Comparison of ENCODE assay signal across 8 mouse cellular contexts in the genomic region with DNA sequence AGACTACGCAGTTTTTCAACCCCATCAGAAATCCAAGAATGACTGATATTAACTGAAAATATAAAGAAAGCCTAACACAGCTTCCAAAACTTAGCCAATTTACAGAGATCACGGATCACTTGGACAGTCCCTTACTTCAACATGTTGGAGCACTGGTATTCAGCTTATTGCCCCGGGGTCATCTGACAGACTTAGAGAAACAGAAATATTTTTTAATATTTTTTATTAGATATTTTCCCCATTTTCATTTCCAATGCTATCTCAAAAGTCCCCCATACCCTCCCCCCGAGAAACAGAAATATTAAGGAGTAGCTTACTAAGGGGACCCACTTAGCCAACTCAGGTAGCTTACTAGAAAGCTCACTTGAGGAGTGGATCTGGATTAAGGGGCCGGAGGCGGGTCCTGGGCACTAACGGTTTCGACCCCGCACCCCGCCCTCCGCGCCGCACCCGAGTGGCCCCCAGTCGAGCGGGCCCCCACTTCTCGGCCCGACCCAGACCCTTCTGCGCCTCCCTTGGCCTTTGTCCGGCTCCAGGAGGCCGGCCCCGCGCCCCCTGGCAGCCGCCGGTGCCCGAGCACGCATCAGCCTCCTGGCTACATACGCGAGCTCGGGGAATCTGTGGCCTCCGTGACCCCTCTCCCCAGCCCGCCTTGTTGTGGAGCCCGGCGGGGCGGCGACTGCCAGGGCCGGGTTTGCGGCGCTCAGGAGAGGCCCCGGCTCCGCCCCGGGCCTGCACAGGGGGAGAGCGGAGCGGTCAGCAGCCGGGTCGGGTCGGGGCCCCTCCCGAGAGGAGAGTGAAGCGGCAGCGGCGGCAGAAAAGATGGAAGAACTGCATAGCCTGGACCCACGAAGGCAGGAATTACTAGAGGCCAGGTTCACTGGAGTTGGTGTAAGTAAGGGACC. TPM values are rescaled to one million over a fixed set of nuclear protein-coding genes. Genes with fewer than 3 reads are reported as not detected.
DNase-seq lines count a peak whose midpoint lies in the region; ATAC-seq lines count a peak whose summit lies in the region.
"Not testable (repeated sequence)": the region's sequence is repeated elsewhere in the genome, so short reads cannot be mapped to it uniquely, and the experiment has no call there.

No protein-coding gene starts in this region.

- not testable (repeated sequence) for H3K9me3 ChIP-seq in forebrain, embryonic 13.5 days (replicated peaks); kidney, embryonic 16.5 days (ENCODE audit: low read length); liver, embryonic 13.5 days (replicated peaks); midbrain, embryonic 14.5 days (ENCODE audit: control insufficient read depth, low read length); stomach, embryonic 16.5 days (replicated peaks; ENCODE audit: control insufficient read depth, low read length)

- H3K27me3 ChIP-seq in forebrain, embryonic 13.5 days; kidney, embryonic 16.5 days (ENCODE audit: insufficient read depth, low read length); liver, embryonic 13.5 days; midbrain, embryonic 14.5 days (ENCODE audit: control insufficient read depth, insufficient read depth, low read length); stomach, embryonic 16.5 days (ENCODE audit: control insufficient read depth, insufficient read depth, low read length): not testable (repeated sequence)

- intact Hi-C loops in heart, postnatal 10 days (cut with DNase I), result loop anchor here (2.0 to 10.0 kb wide), 2 partner anchors 36 to 402 kb away; partner anchors contain the start of gene Zfp933

- DNase-seq in R1 (ENCODE audit: low read depth, low spot score), result peak; percentile 66
- peak; percentile 49 to 50 for DNase-seq in cerebellum, postnatal 14 days
- peak; percentile 54 to 66 for DNase-seq in heart, postnatal 10 days
- not testable (repeated sequence) for DNase-seq in liver, embryonic 13.5 days
- peak; percentile 75 for DNase-seq in midbrain, embryonic 14.5 days

- H3K4me2 ChIP-seq in forebrain, embryonic 13.5 days, result peak overlapping the region; percentile 84
- H3K4me2 ChIP-seq in kidney, embryonic 16.5 days (replicated peaks; ENCODE audit: low read depth, low read length), result peak overlapping the region; percentile 90
- peak overlapping the region; percentile 85 for H3K4me2 ChIP-seq in liver, embryonic 13.5 days
- H3K4me2 ChIP-seq in midbrain, embryonic 14.5 days (ENCODE audit: low read length), result peak overlapping the region; percentile 86
- peak overlapping the region; percentile 96 for H3K4me2 ChIP-seq in stomach, embryonic 16.5 days (ENCODE audit: low read depth, low read length)

- H3K4me1 ChIP-seq in forebrain, embryonic 13.5 days; kidney, embryonic 16.5 days (ENCODE audit: insufficient read depth, low read length); midbrain, embryonic 14.5 days (ENCODE audit: control insufficient read depth, insufficient read depth, low read length); stomach, embryonic 16.5 days (ENCODE audit: control insufficient read depth, insufficient read depth, low read length): not testable (repeated sequence)
- peaks cover 11% of the 10 kb centered on the region; the same call in 1 of the 2 replicates for H3K4me1 ChIP-seq in liver, embryonic 13.5 days (replicated peaks)

- H3K9ac ChIP-seq in forebrain, embryonic 13.5 days, result peak overlapping the region; percentile 75
- H3K9ac ChIP-seq in kidney, embryonic 16.5 days (replicated peaks; ENCODE audit: low read length), result peak overlapping the region; percentile 92
- peak overlapping the region; percentile 81 for H3K9ac ChIP-seq in liver, embryonic 13.5 days
- peak overlapping the region; percentile 72 for H3K9ac ChIP-seq in midbrain, embryonic 14.5 days (replicated peaks; ENCODE audit: low read length)
- H3K9ac ChIP-seq in stomach, embryonic 16.5 days (ENCODE audit: low read length), result peak overlapping the region; percentile 86

- ATAC-seq in forebrain, embryonic 13.5 days, result peak; percentile 96
- ATAC-seq in kidney, embryonic 16.5 days (ENCODE audit: low FRiP score, low TSS enrichment), result peak; percentile 100
- ATAC-seq in liver, embryonic 13.5 days (ENCODE audit: low read depth), result peak; percentile 100
- ATAC-seq in midbrain, embryonic 14.5 days (ENCODE audit: low FRiP score, low TSS enrichment), result peak; percentile 95
- ATAC-seq in stomach, embryonic 16.5 days (ENCODE audit: insufficient read depth, low FRiP score), result peak; percentile 93

- peak overlapping the region; percentile 50 for H3K4me3 ChIP-seq in forebrain, embryonic 13.5 days
- peak overlapping the region; percentile 63 for H3K4me3 ChIP-seq in kidney, embryonic 16.5 days (ENCODE audit: low read length)
- peak overlapping the region; percentile 68 for H3K4me3 ChIP-seq in liver, embryonic 13.5 days (replicated peaks)
- H3K4me3 ChIP-seq in midbrain, embryonic 14.5 days (replicated peaks; ENCODE audit: low read depth, low read length), result peak overlapping the region; percentile 51
- peak overlapping the region; percentile 61 for H3K4me3 ChIP-seq in stomach, embryonic 16.5 days (replicated peaks; ENCODE audit: low read length)

- H3K36me3 ChIP-seq in forebrain, embryonic 13.5 days (ENCODE audit: poor library complexity, severe bottlenecking); kidney, embryonic 16.5 days (ENCODE audit: insufficient read depth, low read length); liver, embryonic 13.5 days; midbrain, embryonic 14.5 days (ENCODE audit: control insufficient read depth, insufficient read depth, low read length); stomach, embryonic 16.5 days (ENCODE audit: control insufficient read depth, insufficient read depth, low read length): not testable (repeated sequence)

- 9% methylated on average over 50 of the region's 52 CpGs for WGBS in forebrain, embryonic 13.5 days
- 7% methylated on average over 52 of the region's 52 CpGs for WGBS in kidney, embryonic 16.5 days
- 7% methylated on average over 52 of the region's 52 CpGs for WGBS in liver, embryonic 13.5 days (ENCODE audit: insufficient replicate concordance)
- WGBS in midbrain, embryonic 14.5 days, result 8% methylated on average over 52 of the region's 52 CpGs
- WGBS in stomach, embryonic 16.5 days, result 9% methylated on average over 52 of the region's 52 CpGs

- H3K27ac ChIP-seq in forebrain, embryonic 13.5 days, result not testable (repeated sequence)
- peak overlapping the region; percentile 34; the same call in 1 of the 2 replicates for H3K27ac ChIP-seq in kidney, embryonic 16.5 days (ENCODE audit: low read length)
- peak overlapping the region; percentile 55 for H3K27ac ChIP-seq in liver, embryonic 13.5 days
- peak overlapping the region; percentile 58; the same call in 1 of the 2 replicates for H3K27ac ChIP-seq in midbrain, embryonic 14.5 days (replicated peaks; ENCODE audit: low read depth, low read length)
- peak overlapping the region; percentile 49; the same call in 1 of the 2 replicates for H3K27ac ChIP-seq in stomach, embryonic 16.5 days (ENCODE audit: low read length)

RNA-seq across cellular contexts. Expression of gene Zfp982, which starts 49.3 kb away (rescaled TPM):
- polyA plus RNA-seq in forebrain, embryonic 13.5 days (2015; fragmentation: Nextera tagmentation; extraction: Ambion mirVana), result 1.5 and 2.8 TPM in 2 replicates
- 1 to 10 TPM; 8.4 to 9.3 TPM for total RNA-seq in heart, postnatal 10 days (2021)
- polyA plus RNA-seq in kidney, embryonic 16.5 days (2015; fragmentation: Nextera tagmentation; extraction: Ambion mirVana), result 6.6 and 6.9 TPM in 2 replicates
- 2.4 and 3.4 TPM in 2 replicates for polyA plus RNA-seq in liver, embryonic 13.5 days (2015; fragmentation: Nextera tagmentation; extraction: Ambion mirVana)
- polyA plus RNA-seq in midbrain, embryonic 14.5 days (2014; fragmentation: Nextera tagmentation; extraction: Ambion mirVana), result 5.3 and 6.5 TPM in 2 replicates
- 3.9 and 4.8 TPM in 2 replicates for polyA plus RNA-seq in stomach, embryonic 16.5 days (2015; fragmentation: Nextera tagmentation; extraction: Ambion mirVana)
